Mouse (Mus musculus) intestine, postnatal 0 days (tissue): Measurements from ENCODE around the gene Ifi204. TPM values are rescaled to one million over a fixed set of nuclear protein-coding genes. Genes with fewer than 3 reads are reported as not detected.
"Not testable (repeated sequence)": the region's sequence is repeated elsewhere in the genome, so short reads cannot be mapped to it uniquely, and the experiment has no call there.

ENCODE experiments used
- ATAC-seq: fragments of 200-750 bp; cut with Nextera tagmentation; 2 replicates; pipeline ENCODE4 v1.8.0; 2017; ENCODE audit warnings: mild to moderate bottlenecking, moderate TSS enrichment, moderate library complexity
- H3K27ac ChIP-seq: fragments of 300-500 bp; sonication (generic); 2 replicates; pipeline ENCODE4 v1.5.1; 2014; ENCODE audit warnings: mild to moderate bottlenecking, low read depth, low read length, moderate library complexity
- H3K27me3 ChIP-seq: fragments of 300-500 bp; sonication (generic); replicated peaks from 2 replicates; pipeline ENCODE4 v1.6.1; 2014; ENCODE audit warnings: low read length, mixed read lengths; ENCODE audit not compliant: control insufficient read depth, insufficient read depth
- H3K36me3 ChIP-seq: fragments of 300-500 bp; sonication (generic); 2 replicates; pipeline ENCODE4 v1.6.1; 2014; ENCODE audit warnings: mild to moderate bottlenecking, moderate library complexity; ENCODE audit not compliant: control insufficient read depth, insufficient read depth
- H3K4me1 ChIP-seq: fragments of 300-500 bp; sonication (generic); replicated peaks from 2 replicates; pipeline ENCODE4 v1.6.1; 2014; ENCODE audit warnings: antibody characterized with exemption, low read length, mixed read lengths; ENCODE audit not compliant: control insufficient read depth, insufficient read depth
- H3K4me2 ChIP-seq: fragments of 300-500 bp; sonication (generic); replicated peaks from 2 replicates; pipeline ENCODE4 v1.6.1; 2014; ENCODE audit warnings: low read depth, mild to moderate bottlenecking, moderate library complexity
- H3K4me3 ChIP-seq: fragments of 300-500 bp; sonication (generic); 2 replicates; pipeline ENCODE4 v1.5.1; 2014; ENCODE audit warnings: low read depth, low read length
- H3K9ac ChIP-seq: fragments of 300-500 bp; sonication (generic); 2 replicates; pipeline ENCODE4 v1.6.1; 2014; ENCODE audit warnings: mild to moderate bottlenecking, low read depth, low read length
- H3K9me3 ChIP-seq: fragments of 300-500 bp; sonication (generic); 2 replicates; pipeline ENCODE4 v1.6.1; 2016; ENCODE audit warnings: mixed run types; ENCODE audit not compliant: control insufficient read depth
- CTCF ChIP-seq: sonication (generic); IDR thresholded peaks from 2 replicates; pipeline ENCODE4 v1.5.1; 2016; ENCODE audit warnings: low read depth, mild to moderate bottlenecking, control low read depth, antibody characterized with exemption, moderate library complexity
- WGBS: fragments of 180-500 bp; shearing (Covaris S2); extraction: QIAGEN DNeasy Blood & Tissue Kit; methylation state at CpG from one replicate; pipeline ENCODE4 v1.1.7; 2014; 5-methylcytosine and 5-hydroxymethylcytosine counted together
- polyA plus RNA-seq: library from polyadenylated mRNA; unstranded; fragments of >200 nt; fragmentation: Nextera tagmentation; extraction: Ambion mirVana; gene quantifications from 2 replicates; pipeline ENCODE4 v1.2.1, GENCODE M21; 2015

Gene Ifi204
- polyA plus RNA-seq, 1 experiment from 2014 or later = 3.2 TPM

- no peaks in the 10 kb centered on the region for H3K4me1 ChIP-seq
- H3K4me2 ChIP-seq = no peak overlapping the region
- 79% methylated on average over 1 of the region's 1 CpGs for WGBS
- H3K9ac ChIP-seq = no peak overlapping the region
- no peak for ATAC-seq
- H3K9me3 ChIP-seq = no peaks in the 10 kb centered on the region
- no peak overlapping the region for H3K27ac ChIP-seq
- no peaks in the 10 kb centered on the region for H3K36me3 ChIP-seq
- no peak for TF ChIP-seq CTCF
- H3K4me3 ChIP-seq = no peak overlapping the region
- no peaks in the 10 kb centered on the region for H3K27me3 ChIP-seq
These were observed 24.5 kb downstream of the Ifi204 start for GRCm38 (mm10) chr1:173742262-173742661.

GRCm38 (mm10) chr1:173741656-173742055 lies 25.1 kb downstream of the Ifi204 start, which contains the start of gene Ifi207:
Gene Ifi207 (minus strand): TSS chr1:173741747.
- Histone ChIP-seq H3K9me3 (no peaks in the 10 kb centered on the region), H3K4me1 (no peaks in the 10 kb centered on the region), H3K4me2 (no peak within 1 kb of the TSS), H3K4me3 (no peak within 1 kb of the TSS), H3K27ac (no peak within 1 kb of the TSS), H3K9ac (no peak within 1 kb of the TSS), H3K36me3 (no peaks in the 10 kb centered on the region), H3K27me3 (no peaks in the 10 kb centered on the region)
- no peak for TF ChIP-seq CTCF
- 67% methylated on average over 4 of the region's 4 CpGs for WGBS
- ATAC-seq = no peak

- Histone ChIP-seq H3K27me3 (no peaks in the 10 kb centered on the region), H3K9me3 (no peaks in the 10 kb centered on the region), H3K9ac (no peak overlapping the region), H3K4me3 (no peak overlapping the region), H3K4me2 (no peak overlapping the region), H3K4me1 (no peaks in the 10 kb centered on the region), H3K36me3 (no peaks in the 10 kb centered on the region), H3K27ac (no peak overlapping the region)
- TF ChIP-seq CTCF = no peak
- ATAC-seq = no peak
These were observed 26.2 kb downstream of the Ifi204 start for GRCm38 (mm10) chr1:173740537-173740936.

DNA sequence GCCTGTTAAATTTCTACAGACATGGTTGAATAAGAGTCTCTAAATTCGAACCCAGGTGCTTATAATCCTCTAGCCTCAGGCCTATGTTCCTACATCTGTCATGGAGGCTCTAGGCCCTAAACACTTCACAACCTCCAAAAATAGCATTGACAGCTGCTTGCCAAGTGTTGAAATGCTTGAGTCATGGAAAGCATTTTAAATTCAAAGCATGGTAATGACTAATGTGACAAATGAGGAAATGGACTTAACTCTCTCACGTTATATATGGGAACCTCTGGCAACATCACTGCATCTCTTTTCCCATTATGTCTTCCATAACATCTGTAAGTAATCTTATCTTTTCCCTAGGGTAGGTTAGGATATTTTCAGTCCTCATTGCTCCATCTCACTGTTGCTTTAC lies 29.8 kb downstream of the Ifi204 start:
- H3K4me3 ChIP-seq = no peak overlapping the region
- no peaks in the 10 kb centered on the region for H3K4me1 ChIP-seq
- no peaks in the 10 kb centered on the region for H3K27me3 ChIP-seq
- H3K36me3 ChIP-seq = no peaks in the 10 kb centered on the region
- H3K4me2 ChIP-seq = no peak overlapping the region
- H3K9me3 ChIP-seq = no peaks in the 10 kb centered on the region
- no peak overlapping the region for H3K27ac ChIP-seq
- no peak for TF ChIP-seq CTCF
- ATAC-seq = no peak
- 70% methylated on average over 2 of the region's 2 CpGs for WGBS
- H3K9ac ChIP-seq = no peak overlapping the region

- H3K4me1 ChIP-seq = not testable (repeated sequence)
These were observed 31.7 kb downstream of the Ifi204 start for GRCm38 (mm10) chr1:173735015-173735414.

DNA sequence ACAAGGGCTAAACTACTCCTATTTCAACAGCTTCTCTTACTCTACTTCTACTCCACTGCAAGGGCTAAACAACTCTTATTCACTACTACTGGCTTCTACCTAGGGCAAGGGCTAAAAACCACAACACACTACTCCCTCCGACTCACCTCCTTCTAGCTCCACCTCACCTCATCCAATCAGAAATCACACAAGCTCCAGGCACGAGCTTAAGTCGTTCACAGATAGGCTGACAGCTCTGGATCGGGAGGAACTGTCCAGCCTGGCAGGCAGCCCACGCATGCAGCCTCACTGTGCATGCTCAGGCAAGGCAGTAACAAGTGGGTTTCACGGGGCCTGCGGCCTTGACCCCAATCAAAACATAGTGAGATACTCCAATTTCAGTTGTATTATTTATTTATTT lies 33.5 kb downstream of the Ifi204 start:
- Histone ChIP-seq H3K4me2 (no peak overlapping the region), H3K27me3 (no peaks in the 10 kb centered on the region), H3K9ac (no peak overlapping the region), H3K9me3 (no peaks in the 10 kb centered on the region), H3K36me3 (no peaks in the 10 kb centered on the region), H3K27ac (no peak overlapping the region), H3K4me3 (no peak overlapping the region), H3K4me1 (no peaks in the 10 kb centered on the region)
- ATAC-seq = no peak
- WGBS = 17% methylated on average over 7 of the region's 7 CpGs
- no peak for TF ChIP-seq CTCF

More at GRCm38 (mm10) chr1:173735015-173735414, 31.7 kb downstream of the Ifi204 start:
- not testable (repeated sequence) for H3K27ac ChIP-seq, H3K4me2 ChIP-seq, H3K4me3 ChIP-seq, ATAC-seq, H3K36me3 ChIP-seq, H3K9ac ChIP-seq, H3K9me3 ChIP-seq, H3K27me3 ChIP-seq
- WGBS = 91% methylated on average over 4 of the region's 4 CpGs

Other genes starting within 250 kb of the Ifi204 start
- not detected in 2 replicates for gene Ifi214, start 231.0 kb downstream of the Ifi204 start, polyA plus RNA-seq
- gene Ifi213, start 167.7 kb downstream of the Ifi204 start, polyA plus RNA-seq = 0.22 and 0.59 TPM in 2 replicates
- gene Ifi209, start 136.0 kb downstream of the Ifi204 start, polyA plus RNA-seq = 0.31 and 0.34 TPM in 2 replicates
- gene Ifi208, start 93.3 kb downstream of the Ifi204 start, polyA plus RNA-seq = not detected in 2 replicates
- 1.1 and 1.4 TPM in 2 replicates for gene Ifi207, start 25.2 kb downstream of the Ifi204 start, polyA plus RNA-seq
- gene Ifi211, start 146.1 kb upstream of the Ifi204 start, polyA plus RNA-seq = 1.3 and 1.6 TPM in 2 replicates
- 4.3 and 6.1 TPM in 2 replicates for gene Mndal, start 175.5 kb upstream of the Ifi204 start, polyA plus RNA-seq
- gene Ifi203, start 175.7 kb upstream of the Ifi204 start, polyA plus RNA-seq = 3.7 and 5.9 TPM in 2 replicates
- not detected in 2 replicates for gene Ifi202b, start 215.8 kb upstream of the Ifi204 start, polyA plus RNA-seq